Mouse (Mus musculus) heart, postnatal 14 days (tissue): Measurements from ENCODE around the gene Lrrc46. TPM values are rescaled to one million over a fixed set of nuclear protein-coding genes. Genes with fewer than 3 reads are reported as not detected.

Experiments used
- DNase-seq, 2 experiments: peaks; one replicate each; pipeline ENCODE4 v3.0.0; 2021 to 2022
- intact Hi-C: fragments of 180-260 bp; cut with DNase I; formaldehyde crosslinking; loops from one replicate; pipeline ENCODE4 v1.15.1; 2025
- total RNA-seq, 2 experiments: library from RNA; stranded (reverse); gene quantifications; 2 replicates each; pipeline ENCODE4 v1.2.3; 2021

Gene Lrrc46
- total RNA-seq, 2 experiments from 2014 or later = 0.27 to 0.69 TPM

- intact Hi-C loops = no loop called here
- DNase-seq = peak; percentile 73 to 78
These were observed 9.2 kb upstream of the Lrrc46 start, which contains the start of gene Osbpl7 for GRCm38 (mm10) chr11:97050216-97050943. Gene Osbpl7, plus strand, starts transcription at chr11:97050628.

- no peak for DNase-seq
- intact Hi-C loops = no loop called here
These were observed 8.4 kb upstream of the Lrrc46 start for GRCm38 (mm10) chr11:97049492-97050085.

GRCm38 (mm10) chr11:97048090-97048650, 7.0 kb upstream of the Lrrc46 start:
- DNase-seq = no peak
- intact Hi-C loops = no loop called here

- intact Hi-C loops = no loop called here
These were observed 4.7 kb upstream of the Lrrc46 start for GRCm38 (mm10) chr11:97045861-97046260.

GRCm38 (mm10) chr11:97044902-97045301, 3.7 kb upstream of the Lrrc46 start:
- no peak for DNase-seq
- intact Hi-C loops = no loop called here

More at GRCm38 (mm10) chr11:97045861-97046260, 4.7 kb upstream of the Lrrc46 start:
- no peak for DNase-seq

- DNase-seq = no peak
- intact Hi-C loops = no loop called here
These were observed 746 bp downstream of the Lrrc46 start for GRCm38 (mm10) chr11:97040301-97041021.

- DNase-seq = no peak
- intact Hi-C loops = no loop called here
These were observed 2.3 kb downstream of the Lrrc46 start for GRCm38 (mm10) chr11:97038881-97039280.

GRCm38 (mm10) chr11:97036141-97036540, 5.1 kb downstream of the Lrrc46 start:
- DNase-seq = no peak
- intact Hi-C loops = no loop called here

- intact Hi-C loops = no loop called here
- DNase-seq = no peak
These were observed 7.4 kb downstream of the Lrrc46 start for GRCm38 (mm10) chr11:97033781-97034180.

GRCm38 (mm10) chr11:97032499-97032898, 8.7 kb downstream of the Lrrc46 start:
- intact Hi-C loops = no loop called here
- no peak for DNase-seq

GRCm38 (mm10) chr11:97031977-97032376, 9.2 kb downstream of the Lrrc46 start:
- DNase-seq = no peak
- intact Hi-C loops = no loop called here

- intact Hi-C loops = no loop called here
- DNase-seq = no peak
These were observed 10.8 kb downstream of the Lrrc46 start for GRCm38 (mm10) chr11:97030426-97030825.

- DNase-seq = peak; percentile 83 to 89
- intact Hi-C loops = loop anchor here (5.0 kb wide), 1 partner anchor 158 kb away; no protein-coding TSS in a partner anchor
These were observed 11.4 kb downstream of the Lrrc46 start, which contains the start of gene Scrn2 for GRCm38 (mm10) chr11:97029686-97030417. Gene Scrn2, plus strand, starts transcription at chr11:97029938.

GRCm38 (mm10) chr11:97025721-97026344, 15.4 kb downstream of the Lrrc46 start:
- intact Hi-C loops = loop anchor here (1.0 to 5.0 kb wide), 3 partner anchors 44 to 154 kb away; partner anchors contain the start of genes Cdk5rap3 and Sp2
- peak; percentile 88 to 93 for DNase-seq

- DNase-seq = no peak
- intact Hi-C loops = loop anchor here (5.0 kb wide), 1 partner anchor 153 kb away; no protein-coding TSS in a partner anchor
These were observed 16.2 kb downstream of the Lrrc46 start for GRCm38 (mm10) chr11:97024977-97025376.

GRCm38 (mm10) chr11:97021873-97022484, 19.2 kb downstream of the Lrrc46 start:
- peak; percentile 80 to 87 for DNase-seq
- intact Hi-C loops = loop anchor here (1.0 kb wide), 1 partner anchor 40 kb away; the partner anchor contains the start of gene Sp2

GRCm38 (mm10) chr11:97021121-97021765, 20.0 kb downstream of the Lrrc46 start:
- intact Hi-C loops = no loop called here
- no peak for DNase-seq

GRCm38 (mm10) chr11:97019345-97019708, 21.9 kb downstream of the Lrrc46 start:
- intact Hi-C loops = no loop called here

More at GRCm38 (mm10) chr11:97019345-97019708, 21.9 kb downstream of the Lrrc46 start:
- no peak for DNase-seq
